Mouse (Mus musculus): ENCODE measurements around the gene Kirrel3. TPM values are rescaled to one million over a fixed set of nuclear protein-coding genes. Genes with fewer than 3 reads are reported as not detected.
A peak's percentile ranks its signal among the peaks of the same experiment; 100 is the strongest.

The Kirrel3 gene
- total RNA-seq, 1 experiment from 2014 or later, result 1.2 TPM

DNA sequence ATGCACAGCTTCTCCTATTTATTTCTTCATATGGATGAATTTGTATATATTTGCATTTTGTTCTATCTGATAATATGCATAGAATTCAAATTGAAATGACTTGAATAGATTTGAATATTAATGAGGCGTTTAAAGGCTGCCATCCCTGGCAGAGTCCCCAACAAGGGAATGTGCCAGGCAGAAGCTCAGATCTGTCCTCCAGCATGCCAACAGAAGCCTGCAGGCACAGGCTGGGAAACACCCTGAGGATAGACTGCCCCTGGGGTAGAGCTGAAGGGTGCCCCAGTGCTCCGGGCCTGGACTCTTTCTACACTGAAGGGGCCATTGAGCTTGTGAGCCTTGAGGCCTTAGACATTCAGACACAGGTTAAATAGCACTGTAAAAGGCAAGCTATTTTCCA is 21.5 kb downstream of the Kirrel3 start:
- DNase-seq, result no peak

DNA sequence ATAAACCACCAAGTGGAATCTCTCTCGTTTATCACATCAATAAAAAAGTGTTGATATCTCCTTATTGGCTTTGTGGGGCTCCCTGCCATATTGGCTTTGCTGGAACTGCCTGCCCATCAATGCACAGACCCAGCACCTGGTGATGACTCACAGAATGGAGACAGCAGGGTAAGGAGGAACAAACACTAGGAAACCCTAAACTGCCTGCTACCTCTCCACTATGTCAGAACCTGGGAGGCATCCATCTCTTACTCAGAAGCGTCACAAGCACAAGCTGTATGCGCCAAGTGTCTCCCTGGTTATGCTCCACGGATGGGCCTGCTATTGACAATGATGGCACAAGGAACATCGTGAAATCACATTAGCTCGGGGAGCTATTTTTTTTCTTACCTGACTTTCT is 33.2 kb downstream of the Kirrel3 start:
- DNase-seq, result no peak

DNA sequence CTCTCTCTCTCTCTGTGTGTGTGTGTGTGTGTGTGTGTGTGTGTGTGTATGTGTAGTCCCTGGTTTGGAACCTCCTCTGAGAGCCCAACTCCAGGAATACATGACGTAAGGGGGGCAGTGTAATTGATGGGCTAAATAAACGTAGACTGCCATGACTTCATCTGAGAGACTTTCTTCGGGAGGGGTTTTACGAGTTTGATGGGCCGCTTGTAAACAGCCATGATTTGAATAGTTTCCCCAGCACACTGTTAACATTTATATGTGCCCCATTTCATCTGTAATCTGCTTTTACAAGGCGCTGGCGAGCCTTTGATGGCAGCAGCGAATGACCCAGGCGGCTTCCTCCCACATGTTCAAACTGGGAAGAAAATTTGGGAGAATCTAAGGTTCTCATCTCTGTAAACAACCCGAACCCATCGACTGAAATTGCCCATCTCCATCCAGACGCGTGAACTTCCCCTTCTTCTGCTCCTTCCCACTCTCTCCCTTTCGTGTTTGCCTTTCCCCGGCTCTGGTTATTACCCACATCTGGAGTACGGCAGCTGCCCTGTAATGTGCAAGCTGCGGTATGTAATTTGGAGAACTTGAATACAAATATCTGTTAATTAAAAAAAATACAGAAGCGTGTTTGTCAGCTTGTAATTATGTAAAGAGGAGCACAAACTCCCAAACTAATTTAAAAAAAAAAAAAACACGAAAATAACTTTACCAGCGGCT is 34.7 kb downstream of the Kirrel3 start:
- no peak for DNase-seq

DNA sequence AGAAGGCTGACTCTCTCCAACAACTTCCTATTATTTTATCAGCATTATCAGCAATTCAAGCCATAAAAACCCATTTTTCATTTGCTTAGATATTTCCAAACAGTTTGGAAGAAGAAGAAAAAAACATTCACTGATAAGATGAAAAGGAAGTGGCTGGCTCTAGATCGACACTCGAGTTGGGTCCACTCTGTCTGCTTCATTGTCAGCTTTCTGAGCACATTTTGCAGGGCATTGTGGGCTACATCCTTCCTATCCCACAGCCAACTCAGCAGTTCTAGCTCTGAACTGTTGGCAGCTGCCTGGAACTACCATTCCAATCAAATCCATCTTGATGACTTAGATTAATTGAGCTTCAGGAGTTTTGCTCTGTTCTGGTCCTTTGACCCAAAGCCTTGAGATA is 40.0 kb downstream of the Kirrel3 start:
- no peak for DNase-seq

DNA sequence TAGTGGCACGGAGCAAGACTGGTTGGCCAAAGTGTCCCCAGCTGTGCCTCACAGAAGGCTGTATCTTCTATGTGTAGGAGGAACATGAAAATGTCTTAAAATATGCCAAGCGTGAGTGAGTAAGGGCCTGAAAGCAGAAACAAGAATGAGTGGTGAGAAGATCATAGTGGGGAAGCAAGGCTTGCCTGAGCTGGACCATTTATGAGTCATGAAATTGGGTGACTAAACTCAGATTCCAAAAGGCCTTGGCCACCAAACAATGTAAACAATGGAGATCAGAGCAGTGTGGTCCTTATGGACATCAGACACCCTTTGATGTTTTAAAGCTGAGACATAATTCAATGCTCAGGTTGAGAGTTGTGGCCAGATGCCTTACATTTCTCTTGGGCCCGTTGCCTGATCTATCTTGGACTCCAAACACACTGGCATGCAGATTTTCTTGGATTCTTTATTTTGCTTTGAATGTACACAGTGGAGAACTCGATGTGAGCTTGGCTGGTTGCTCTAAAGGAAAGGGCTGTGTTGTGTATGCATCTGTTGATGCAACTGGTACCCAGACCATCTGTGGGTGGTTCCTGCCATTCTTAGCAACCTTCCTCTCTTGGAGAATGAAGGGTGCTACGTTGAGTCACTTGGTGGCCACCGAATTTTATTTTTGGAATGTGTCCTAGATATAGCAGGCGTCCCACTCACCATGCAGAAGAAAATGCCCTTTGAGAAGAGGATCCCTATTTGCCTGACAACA is 53.1 kb downstream of the Kirrel3 start:
- no peak for DNase-seq

DNA sequence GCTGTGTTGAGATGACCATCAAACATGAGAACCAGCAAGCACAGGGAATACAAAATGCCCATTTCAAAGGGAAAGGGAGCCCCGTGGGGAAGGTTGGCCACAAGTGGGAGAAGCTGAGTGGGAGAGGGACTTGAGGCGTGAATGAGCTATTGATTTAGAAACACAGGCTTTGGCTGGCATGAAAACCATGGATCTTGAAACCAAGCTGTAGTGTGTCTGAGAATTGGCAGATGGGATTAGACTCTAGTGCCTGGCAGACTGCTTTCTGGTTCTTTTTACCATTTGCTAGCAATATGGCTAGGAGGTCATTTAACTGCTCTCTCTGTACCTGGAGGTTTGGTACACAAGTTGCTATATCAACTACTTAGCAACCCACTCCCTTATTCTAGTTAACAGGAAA is 56.2 kb downstream of the Kirrel3 start:
- DNase-seq, result no peak

DNA sequence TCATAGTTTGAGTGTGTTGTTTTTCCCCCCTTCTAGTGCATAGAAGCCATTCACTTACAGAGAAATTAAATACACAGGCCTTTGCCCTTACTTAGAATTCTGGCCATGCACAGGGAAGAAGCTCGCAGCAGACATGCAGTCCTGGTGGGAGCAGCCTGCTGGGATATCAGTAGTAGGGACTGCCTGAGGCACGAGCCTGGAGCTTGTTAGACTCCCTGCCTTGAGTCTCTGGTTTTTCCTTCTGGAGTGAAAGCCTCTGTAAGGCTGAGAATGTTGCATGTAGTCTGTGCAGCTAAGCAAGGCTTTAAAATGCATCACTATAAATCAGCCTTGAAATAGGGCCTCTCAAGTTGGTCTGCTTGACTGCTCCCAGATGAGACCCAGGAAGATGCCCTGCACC is 70.0 kb downstream of the Kirrel3 start:
- DNase-seq, result no peak

DNA sequence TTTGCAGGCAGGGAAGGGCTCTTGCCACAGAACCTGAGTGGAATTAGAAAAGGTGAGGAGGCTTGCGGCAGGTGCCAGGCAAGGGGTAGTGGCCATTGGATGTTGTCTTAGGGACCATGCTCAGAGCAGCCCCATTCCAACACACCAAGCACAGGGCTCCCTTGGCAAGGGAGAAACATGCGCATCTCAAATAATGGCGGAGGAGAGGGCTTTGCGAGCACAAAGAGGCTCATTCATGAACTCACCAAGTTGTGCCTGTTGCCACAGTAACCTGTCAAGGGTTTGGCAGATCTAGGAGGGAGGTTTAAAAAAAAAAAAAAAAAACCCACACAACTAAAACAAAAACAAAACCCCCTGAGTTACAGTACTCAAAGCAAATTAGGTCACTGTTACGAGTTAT is 72.2 kb downstream of the Kirrel3 start:
- DNase-seq, result no peak

DNA sequence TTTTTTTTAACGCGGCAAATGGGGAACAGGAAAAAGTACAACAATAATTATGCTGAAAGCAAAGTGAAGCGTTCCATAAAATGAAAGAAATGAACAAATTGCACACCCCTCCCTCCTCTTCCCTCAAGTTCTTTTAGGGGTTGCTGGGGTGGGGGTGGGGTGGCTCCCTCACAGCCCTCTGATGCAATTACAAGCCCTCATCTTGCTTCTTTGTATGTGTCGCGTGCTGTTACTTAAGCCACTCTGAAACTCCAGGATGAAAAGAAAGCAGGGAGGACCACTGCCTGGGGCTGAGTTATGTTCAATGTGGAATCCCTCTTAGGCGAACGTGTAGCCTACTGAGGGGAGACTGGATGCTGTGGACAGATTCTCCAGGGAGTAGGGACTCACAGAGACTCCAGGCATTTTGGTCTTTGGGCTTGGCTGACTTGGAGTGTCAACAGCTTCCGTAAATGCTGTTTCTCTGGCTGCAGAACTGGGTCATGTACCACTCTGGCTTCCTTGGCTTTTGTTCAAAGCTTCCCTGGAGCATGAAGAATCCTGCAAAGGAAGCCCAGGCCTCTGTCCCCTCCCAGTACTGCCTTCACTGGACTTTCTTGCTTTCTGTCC is 72.7 kb downstream of the Kirrel3 start:
- no peak for DNase-seq

DNA sequence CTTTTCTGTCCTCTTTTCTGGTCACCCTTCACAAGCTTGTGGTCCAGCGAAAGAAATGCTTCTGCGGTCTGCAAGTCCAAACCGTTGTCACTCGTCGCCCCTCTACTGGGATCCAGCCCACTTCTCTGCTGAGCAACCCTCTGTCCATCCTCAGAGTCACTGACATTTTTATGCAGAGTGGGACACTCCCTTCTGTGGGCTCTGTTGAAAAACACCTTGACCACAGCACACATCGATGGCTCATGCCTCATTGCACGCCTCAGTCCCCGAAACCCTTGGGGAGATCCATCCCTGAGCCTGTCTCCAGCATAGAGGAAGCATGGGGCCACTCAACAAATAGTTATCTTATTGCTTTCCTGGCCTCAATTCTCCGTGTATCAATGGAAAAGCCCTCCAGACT is 73.4 kb downstream of the Kirrel3 start:
- no peak for DNase-seq

DNA sequence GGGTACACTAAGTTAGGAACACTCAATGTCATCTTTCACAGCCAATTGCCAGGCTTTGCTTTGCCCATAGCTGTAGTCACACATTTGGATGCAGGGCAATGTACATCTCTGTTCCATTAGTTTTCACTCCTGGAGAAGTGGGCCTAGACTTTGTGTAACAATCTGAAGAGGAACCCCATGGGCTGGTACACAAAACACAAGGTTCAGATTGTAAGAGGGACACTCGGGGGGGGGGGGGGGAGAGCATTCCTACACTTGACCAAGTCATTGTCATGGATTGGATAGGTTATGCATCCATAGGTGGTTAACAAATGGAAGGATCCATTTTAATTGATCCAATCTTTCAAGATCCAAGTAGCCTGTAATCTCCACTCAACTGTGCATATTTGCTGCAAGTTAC is 75.6 kb downstream of the Kirrel3 start:
- no peak for DNase-seq

DNA sequence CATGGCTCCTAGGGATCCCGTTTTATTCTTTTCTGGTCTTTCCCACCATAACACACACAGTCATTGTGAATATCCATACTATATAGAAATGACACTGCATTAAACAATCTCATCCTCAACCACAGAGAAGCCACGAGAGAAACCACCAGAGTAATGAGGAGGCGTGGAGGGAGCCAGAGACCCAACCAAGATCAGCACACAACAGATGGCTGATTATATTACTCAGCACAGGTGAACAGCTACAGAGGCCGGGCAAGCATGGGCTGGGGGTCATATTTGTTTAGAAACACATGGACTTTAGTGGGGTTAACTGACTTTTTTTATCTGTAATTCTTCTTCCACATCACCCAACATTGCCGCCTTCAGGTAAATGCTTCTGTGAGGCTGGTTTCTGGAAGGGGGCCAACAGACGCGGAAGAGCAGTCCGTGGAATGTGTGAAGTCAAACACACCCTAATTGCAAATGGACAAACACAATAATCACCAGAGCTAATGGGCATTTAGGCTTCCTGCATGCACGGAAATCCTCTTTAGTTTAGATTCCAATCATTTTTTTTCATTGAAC is 76.8 kb downstream of the Kirrel3 start:
- DNase-seq, result no peak

DNA sequence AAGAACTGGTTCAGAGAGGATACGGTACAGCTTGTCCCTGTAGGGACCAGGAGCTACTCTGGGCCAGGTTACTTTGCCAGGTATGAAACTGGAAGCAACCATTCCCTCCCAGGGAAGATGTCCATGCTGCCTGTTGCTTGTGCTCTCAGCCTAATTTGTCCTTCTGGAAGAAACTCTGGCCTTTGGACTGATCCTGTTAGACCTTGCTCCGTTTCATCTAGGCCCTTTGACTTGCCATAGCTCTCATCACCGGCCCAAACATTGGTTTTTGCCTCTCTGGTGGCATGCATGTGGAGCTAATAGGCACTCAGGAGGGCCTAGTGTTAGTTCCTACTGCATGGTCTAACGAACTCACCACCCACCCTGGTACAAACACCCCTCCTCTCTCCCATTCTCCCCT is 88.2 kb downstream of the Kirrel3 start:
- DNase-seq, result no peak

DNA sequence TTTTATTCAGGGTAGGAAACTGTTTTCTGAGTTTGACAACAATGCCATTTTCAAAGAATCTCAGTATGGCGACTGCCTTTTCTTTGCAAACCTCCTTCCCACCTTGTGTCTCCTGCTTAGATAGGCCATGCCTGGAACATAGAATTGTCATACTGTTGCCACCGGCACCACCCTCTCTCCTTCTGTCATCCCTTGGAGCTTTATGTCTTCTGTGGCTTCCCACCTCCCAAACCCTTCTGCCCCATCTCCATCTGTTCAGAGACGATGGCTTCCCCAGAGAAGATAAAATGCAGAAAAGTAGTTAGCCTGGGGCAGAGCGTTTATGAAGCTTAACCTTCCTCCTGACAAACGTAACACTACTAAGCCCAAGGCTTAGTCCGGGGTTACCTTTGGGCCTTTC is 88.9 kb downstream of the Kirrel3 start:
- DNase-seq, result no peak

DNA sequence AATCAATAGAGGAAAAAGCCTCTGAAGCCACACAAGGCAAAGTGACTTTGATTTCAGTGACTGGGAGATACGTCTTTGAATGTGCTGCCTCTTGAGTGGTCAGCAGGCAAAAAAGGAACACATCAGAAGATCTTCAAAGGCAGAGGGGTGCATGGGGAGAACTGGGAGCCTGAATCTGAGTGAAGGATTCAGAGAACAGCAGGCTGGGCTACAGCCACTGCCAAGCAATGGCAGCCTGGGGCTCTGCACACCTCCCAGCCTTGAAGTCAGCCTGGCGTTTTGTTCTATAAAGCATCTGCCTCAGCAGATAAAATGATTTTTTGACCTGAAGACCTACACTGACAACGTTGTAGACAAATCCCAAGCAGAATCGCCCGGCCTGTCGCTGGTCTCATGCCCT is 93.5 kb downstream of the Kirrel3 start:
- no peak for DNase-seq

DNA sequence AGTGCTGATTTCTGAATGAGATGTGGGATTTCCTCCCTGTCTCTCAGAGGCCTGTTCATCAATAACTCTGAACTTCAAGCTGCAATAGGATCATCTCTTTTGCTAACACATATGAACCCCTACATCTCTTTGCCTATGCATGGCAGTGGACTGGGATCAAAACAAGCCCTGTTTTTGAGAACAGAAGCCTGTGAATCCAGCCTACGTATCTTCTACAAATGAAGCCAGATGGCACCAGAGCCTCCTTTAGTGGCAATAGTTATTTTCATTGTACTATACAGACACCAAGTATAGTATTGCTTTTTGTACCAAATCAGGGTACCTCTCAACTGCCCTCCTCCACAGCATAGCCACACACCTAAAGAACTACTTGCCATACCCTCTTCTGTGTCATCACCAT is 94.4 kb downstream of the Kirrel3 start:
- DNase-seq, result no peak

DNA sequence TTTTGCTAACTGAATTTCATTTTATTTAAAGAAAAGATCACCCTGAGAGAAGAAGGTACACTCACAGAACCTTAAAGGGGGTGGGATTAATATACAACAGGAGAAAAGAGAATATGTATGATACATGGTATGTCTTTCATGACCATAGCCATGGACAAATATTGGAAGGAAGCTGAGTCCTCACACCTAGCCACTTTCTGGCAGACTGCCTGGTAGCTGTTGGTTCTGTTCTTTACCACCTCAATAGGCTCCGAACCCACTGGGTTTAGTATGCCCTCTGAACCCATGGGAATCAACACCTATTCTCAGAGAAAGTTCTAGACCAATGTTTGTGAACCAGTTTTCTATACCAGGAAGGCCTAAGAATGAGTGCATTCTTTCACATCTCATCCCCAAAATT is 96.8 kb downstream of the Kirrel3 start:
- DNase-seq, result no peak

DNA sequence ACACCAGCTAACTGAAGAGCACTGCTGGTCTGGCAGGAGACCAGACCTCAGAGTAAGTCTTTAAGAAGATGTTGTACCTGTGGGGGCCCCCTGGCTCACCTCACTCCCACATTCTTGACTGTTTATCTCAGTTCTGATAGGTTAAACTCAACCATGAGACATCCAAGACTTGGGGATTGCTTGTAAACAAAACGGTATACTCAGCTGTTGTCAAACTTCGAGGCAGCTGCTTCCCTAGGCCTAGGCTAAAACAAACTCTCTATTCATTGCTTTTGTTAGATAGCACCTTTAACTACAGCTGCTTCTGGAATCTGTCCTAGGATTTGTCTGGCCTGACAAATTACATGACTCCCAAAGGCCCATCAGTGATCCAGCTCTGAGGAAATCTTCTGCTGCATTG is 99.8 kb downstream of the Kirrel3 start:
- DNase-seq, result peak; percentile 6

DNA sequence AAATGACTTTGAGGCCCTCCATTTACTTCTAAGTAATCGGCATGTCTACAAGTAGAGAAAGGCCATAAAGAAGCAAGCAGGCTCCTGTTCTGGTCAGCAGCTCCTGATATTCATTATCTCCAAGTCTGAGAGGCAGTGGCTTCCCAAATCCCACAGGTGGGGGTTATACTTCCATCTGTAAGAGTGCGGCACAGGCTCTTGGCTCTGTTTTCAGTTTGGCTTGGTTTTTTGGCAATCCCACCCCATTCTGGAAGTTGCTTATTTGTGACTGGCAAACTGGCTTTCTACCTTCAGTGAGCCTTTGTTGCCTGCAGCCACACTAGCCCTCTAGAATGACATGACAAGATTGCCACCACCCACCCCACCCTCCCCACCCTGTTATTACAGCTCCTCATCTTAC is 100.4 kb downstream of the Kirrel3 start:
- peak; percentile 18 for DNase-seq

DNA sequence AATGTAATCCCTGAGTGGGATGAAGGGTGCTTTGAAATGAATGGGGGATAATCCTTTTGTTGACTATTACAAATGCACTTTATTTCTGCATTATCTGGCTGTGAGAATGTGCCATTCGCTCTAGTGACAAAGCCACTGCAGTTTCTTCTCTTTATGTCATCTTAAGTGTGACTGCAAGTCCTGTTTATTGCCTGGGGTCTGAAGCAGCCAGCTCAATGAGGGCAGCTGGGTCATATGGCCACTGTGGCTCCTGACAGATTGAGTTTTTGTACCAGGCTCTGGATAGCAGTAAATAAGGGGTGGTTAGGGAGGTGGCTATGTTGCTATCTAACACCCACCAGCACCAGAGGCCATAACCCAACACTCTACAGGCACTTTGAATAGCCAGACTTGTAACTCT is 104.1 kb downstream of the Kirrel3 start:
- DNase-seq, result no peak

DNA sequence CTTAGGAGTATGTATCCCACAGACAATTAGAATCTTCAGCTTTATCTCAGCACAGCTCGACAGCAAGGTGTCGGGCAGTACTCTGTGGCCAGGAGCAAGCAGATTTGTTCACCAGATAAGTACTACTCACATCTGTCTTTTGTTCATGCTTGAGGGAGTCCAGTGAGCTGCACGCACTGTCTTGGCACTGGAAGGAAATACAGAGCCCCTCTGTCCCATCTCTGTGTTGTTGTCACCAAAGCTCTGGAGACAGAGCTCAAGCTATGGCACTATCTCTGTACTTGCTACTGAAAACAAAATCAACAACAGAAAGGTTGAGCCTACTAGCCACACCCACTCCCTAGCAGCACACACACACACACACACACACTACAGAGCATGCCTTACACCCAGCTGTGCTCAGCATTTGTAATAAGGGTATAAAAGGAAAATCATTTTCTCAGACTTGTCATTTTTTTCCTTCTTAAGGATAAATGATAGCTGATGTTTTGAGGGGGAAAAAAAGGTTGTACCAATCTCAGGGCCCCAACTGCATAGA is 106.4 kb downstream of the Kirrel3 start:
- DNase-seq, result no peak

DNA sequence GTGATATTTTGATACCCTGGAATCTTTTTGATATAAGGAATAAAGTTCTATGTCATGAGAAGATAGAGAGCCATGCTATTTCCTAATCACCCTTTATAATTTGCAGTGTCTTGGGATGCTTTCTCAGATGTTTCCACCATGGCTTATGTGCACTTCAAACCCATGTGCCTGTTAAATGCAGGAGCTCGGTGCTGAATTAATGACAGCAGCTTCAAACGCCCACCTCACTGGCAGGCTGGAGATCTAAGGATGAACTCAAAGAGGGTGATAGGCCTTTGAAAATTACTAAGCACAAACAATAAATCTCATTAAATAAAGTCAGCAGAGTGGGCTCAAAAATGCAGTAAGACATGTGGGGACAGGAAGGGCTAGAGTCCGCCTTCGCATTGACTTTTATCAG is 108.2 kb downstream of the Kirrel3 start:
- no peak for DNase-seq

DNA sequence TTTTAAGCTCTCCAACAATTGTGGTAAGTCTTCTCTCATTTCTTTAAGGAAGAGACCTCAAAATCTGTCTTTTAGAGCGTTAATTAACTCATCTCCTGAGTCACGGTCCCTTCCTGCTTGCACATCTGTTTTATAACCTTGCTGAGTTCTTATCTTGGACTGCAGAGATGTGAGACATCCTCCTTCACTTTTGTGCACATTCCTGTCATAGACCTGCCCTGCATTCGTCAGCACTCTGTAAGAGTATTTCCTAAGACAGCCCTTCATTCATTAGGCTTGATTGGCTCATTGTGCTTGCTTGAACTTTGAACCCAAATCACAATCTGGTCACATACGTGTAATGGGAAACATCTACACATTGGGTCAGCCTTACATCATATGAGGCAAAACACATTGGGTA is 114.6 kb downstream of the Kirrel3 start:
- no peak for DNase-seq

Measured in adrenal gland, postnatal 14 days (tissue).